Mouse (Mus musculus) lung, adult 2 months (tissue): ENCODE results near the gene Tom1l2.

Experiments used
- CTCF ChIP-seq: fragments of 200-500 bp; IDR thresholded peaks from 2 replicates; pipeline ENCODE4 v1.5.1; 2011; ENCODE audit warnings: mild to moderate bottlenecking, low read length, control low read depth; ENCODE audit not compliant: insufficient read depth
- POLR2A ChIP-seq: fragments of 200-500 bp; IDR thresholded peaks from 2 replicates; pipeline ENCODE4 v1.6.1; 2011; ENCODE audit warnings: low read depth, mild to moderate bottlenecking, control low read depth, low read length, borderline replicate concordance; ENCODE audit errors: extremely low read depth

GRCm38 (mm10) chr11:60231326-60231725 lies 121.4 kb downstream of the Tom1l2 start:
- no peak for TF ChIP-seq CTCF
- TF ChIP-seq POLR2A: no peak
